Mouse (Mus musculus) embryonic fibroblast, embryonic 13.5 days (primary cell): ENCODE results near the gene Gm13030.

ENCODE experiments used
- CTCF ChIP-seq: IDR thresholded peaks from 2 replicates; pipeline ENCODE4 v1.5.1; 2011; ENCODE audit warnings: mild to moderate bottlenecking, control low read depth, low read length, moderate library complexity, borderline replicate concordance; ENCODE audit not compliant: insufficient read depth
- POLR2A ChIP-seq: IDR thresholded peaks from 2 replicates; pipeline ENCODE4 v1.6.1; 2011; ENCODE audit warnings: low read depth, mild to moderate bottlenecking, control low read depth, low read length, moderate library complexity

DNA sequence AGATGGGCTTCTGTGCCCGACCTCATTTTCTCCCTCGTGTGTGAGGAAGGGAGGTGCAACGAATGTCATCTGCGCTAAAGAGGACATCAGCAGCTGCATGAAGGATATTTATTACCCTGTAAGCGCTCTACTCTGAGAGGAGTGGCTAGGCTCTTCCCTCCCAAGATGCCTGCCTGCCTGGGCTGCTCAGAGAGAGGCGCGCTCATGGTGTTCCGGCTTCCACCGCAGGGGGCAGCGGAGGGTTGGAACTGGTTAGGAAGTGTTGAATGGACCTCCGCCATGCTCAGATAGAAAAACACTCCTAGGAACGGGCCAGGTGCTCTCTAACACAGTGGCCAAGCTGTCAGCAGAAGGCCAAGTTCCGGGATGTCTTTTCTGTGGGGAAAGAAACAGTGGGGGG is 14.0 kb downstream of the Gm13030 start:
- TF ChIP-seq POLR2A (no peak), CTCF (peak; percentile 37; the same call in 1 of the 2 replicates)
